Mouse (Mus musculus): ENCODE measurements around the gene Ykt6. TPM values are rescaled to one million over a fixed set of nuclear protein-coding genes. Genes with fewer than 3 reads are reported as not detected.

The Ykt6 gene
- polyA plus RNA-seq, 1 experiment from 2014 or later: 32.6 TPM

DNA sequence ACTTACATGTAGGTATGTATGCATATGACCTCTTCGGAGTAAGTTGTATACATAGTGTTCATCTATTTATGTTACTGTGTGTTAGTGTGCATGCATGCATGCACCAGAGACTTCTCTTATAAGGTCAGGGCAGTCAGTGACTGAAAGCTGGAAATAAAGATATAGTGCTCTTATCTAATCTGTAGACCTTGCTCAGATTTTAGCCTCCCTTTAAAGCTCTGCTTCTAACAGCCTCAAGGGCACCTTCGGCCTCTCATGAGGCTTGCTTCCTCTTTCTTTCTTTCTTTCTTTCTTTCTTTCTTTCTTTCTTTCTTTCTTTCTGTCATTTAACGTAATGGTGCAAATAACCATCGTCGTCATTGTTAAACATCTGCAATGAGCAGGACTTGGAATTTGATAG is 1.1 kb upstream of the Ykt6 start:
- Histone ChIP-seq H3K4me3 (ENCODE audit: low read depth, low read length) (no peak overlapping the region), H3K36me3 (ENCODE audit: control insufficient read depth, insufficient read depth, low read length) (0 out of 2 replicates have a peak, but pooled peaks cover 2% of the 10 kb centered on the region), H3K4me1 (ENCODE audit: control insufficient read depth, insufficient read depth, low read length) (peaks cover 10% of the 10 kb centered on the region), H3K9ac (ENCODE audit: low read length) (no peak overlapping the region), H3K4me2 (ENCODE audit: low read depth) (no peak overlapping the region), H3K27ac (ENCODE audit: low read depth, low read length) (no peak overlapping the region), H3K27me3 (ENCODE audit: control insufficient read depth, insufficient read depth, low read length) (no peaks in the 10 kb centered on the region), H3K9me3 (ENCODE audit: control insufficient read depth, low read length) (no peaks in the 10 kb centered on the region)
- ATAC-seq (ENCODE audit: insufficient read depth, low FRiP score, low TSS enrichment) (no peak), DNase-seq (ENCODE audit: low spot score) (no peak)
- 77% methylated on average over 5 of the region's 5 CpGs for WGBS

DNA sequence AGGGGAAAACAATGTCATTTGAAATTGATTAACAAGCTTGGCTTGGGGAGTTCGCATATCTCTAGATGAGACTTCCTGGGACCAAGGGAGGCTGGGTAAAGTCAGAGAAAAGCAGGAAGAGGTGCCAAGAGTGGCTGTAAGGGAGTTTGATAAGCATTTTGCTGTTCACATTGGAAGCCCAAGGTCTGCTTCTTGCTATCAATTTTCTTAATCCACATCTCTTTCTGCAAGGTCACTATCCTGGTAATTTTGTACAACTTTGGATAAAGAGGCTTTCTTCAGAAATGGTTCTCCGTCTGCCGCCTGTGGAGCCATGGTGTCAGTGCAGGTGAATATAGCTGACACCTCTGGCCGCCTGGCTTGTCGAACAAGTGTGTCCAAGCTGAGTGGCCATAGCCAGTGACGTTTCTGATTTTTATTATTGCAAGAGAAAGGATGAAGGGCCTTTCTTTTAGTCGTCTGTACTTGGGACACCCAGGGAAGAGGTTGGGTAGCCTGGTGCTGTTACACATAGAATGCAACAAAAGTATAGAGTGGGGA is 458 bp upstream of the Ykt6 start:
- Histone ChIP-seq H3K9me3 (ENCODE audit: control insufficient read depth, low read length) (no peaks in the 10 kb centered on the region), H3K4me1 (ENCODE audit: control insufficient read depth, insufficient read depth, low read length) (peaks cover 7% of the 10 kb centered on the region), H3K4me3 (ENCODE audit: low read depth, low read length) (peak overlapping the region; percentile 80), H3K36me3 (ENCODE audit: control insufficient read depth, insufficient read depth, low read length) (0 out of 2 replicates have a peak, but pooled peaks cover 2% of the 10 kb centered on the region), H3K4me2 (ENCODE audit: low read depth) (peak overlapping the region; percentile 85), H3K9ac (ENCODE audit: low read length) (peak overlapping the region; percentile 80), H3K27ac (ENCODE audit: low read depth, low read length) (peak overlapping the region; percentile 58), H3K27me3 (ENCODE audit: control insufficient read depth, insufficient read depth, low read length) (no peaks in the 10 kb centered on the region)
- DNase-seq (ENCODE audit: low spot score): peak; percentile 64
- ATAC-seq (ENCODE audit: insufficient read depth, low FRiP score, low TSS enrichment): peak; percentile 59
- 6% methylated on average over 7 of the region's 7 CpGs for WGBS

DNA sequence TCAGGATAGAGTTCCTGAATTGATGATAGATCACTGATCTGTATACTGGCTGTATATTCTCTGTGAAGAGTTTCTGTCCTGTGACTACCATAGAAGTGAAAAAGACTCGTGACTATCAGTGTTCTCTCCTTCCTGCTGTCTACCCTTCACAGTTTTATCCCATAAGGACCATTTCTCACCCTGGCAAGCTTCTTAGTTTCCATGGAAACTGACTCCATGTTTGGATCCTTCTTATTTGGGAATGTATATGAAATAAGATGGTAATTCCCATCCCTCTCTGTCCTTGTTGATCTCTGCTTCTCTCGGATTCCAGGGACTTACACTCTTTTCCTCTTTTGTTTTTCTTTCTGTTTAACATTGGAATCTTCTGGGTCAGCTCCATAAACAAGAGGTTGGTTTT is 4.6 kb downstream of the Ykt6 start:
- Histone ChIP-seq H3K9me3 (ENCODE audit: control insufficient read depth, low read length) (no peaks in the 10 kb centered on the region), H3K4me3 (ENCODE audit: low read depth, low read length) (no peak overlapping the region), H3K27ac (ENCODE audit: low read depth, low read length) (no peak overlapping the region), H3K4me1 (ENCODE audit: control insufficient read depth, insufficient read depth, low read length) (peaks cover 5% of the 10 kb centered on the region), H3K36me3 (ENCODE audit: control insufficient read depth, insufficient read depth, low read length) (peaks cover 20% of the 10 kb centered on the region), H3K4me2 (ENCODE audit: low read depth) (no peak overlapping the region), H3K9ac (ENCODE audit: low read length) (no peak overlapping the region), H3K27me3 (ENCODE audit: control insufficient read depth, insufficient read depth, low read length) (no peaks in the 10 kb centered on the region)
- DNase-seq (ENCODE audit: low spot score) (no peak), ATAC-seq (ENCODE audit: insufficient read depth, low FRiP score, low TSS enrichment) (no peak)
- 81% methylated on average over 2 of the region's 2 CpGs for WGBS

DNA sequence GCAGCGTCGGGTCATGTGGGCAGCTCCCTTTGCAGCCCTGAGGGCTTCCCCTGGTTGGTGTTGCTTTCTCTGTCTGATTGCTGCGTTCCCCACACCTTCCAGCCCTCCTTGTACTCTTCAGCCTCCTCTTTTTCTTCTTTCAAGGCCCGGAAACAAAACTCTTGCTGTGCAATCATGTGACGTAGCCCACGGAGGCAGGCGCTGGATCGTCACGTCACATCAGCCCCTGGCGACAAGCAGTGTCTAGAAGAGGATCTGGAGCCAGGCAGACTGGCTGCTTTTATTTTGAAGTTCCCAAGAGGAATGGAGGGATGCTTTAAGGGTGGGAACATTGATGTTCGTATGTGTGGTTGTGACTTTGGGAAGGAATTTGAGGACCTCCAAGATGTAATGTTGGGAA is 10.4 kb downstream of the Ykt6 start:
- Histone ChIP-seq H3K9ac (ENCODE audit: low read length) (no peak overlapping the region), H3K9me3 (ENCODE audit: control insufficient read depth, low read length) (no peaks in the 10 kb centered on the region), H3K27ac (ENCODE audit: low read depth, low read length) (no peak overlapping the region), H3K4me3 (ENCODE audit: low read depth, low read length) (no peak overlapping the region), H3K36me3 (ENCODE audit: control insufficient read depth, insufficient read depth, low read length) (peaks cover 24% of the 10 kb centered on the region), H3K4me1 (ENCODE audit: control insufficient read depth, insufficient read depth, low read length) (no peaks in the 10 kb centered on the region), H3K27me3 (ENCODE audit: control insufficient read depth, insufficient read depth, low read length) (no peaks in the 10 kb centered on the region), H3K4me2 (ENCODE audit: low read depth) (no peak overlapping the region)
- DNase-seq (ENCODE audit: low spot score) (no peak), ATAC-seq (ENCODE audit: insufficient read depth, low FRiP score, low TSS enrichment) (no peak)
- WGBS: 91% methylated on average over 11 of the region's 11 CpGs

DNA sequence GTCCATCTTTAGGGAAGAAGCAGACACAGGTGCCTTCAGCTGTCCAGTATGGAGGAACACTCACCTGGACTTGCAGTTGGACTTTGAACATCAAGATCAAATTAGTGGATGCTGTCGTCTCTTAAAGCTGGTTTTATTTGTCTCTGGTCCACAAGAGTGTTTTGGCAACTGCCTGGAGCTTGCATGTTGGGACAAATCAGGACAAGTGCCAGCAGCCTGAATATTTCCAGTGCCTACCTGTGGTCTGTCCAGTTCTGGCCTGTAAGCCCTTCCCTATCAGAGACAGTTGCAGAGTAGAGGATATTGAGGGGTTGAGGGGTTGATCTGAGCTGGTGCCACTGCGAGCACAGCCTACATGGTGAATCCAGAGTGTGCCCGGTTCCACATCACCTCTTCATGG is 11.3 kb downstream of the Ykt6 start:
- WGBS: 94% methylated on average over 3 of the region's 3 CpGs
- Histone ChIP-seq H3K27ac (ENCODE audit: low read depth, low read length) (no peak overlapping the region), H3K36me3 (ENCODE audit: control insufficient read depth, insufficient read depth, low read length) (peaks cover 19% of the 10 kb centered on the region), H3K9me3 (ENCODE audit: control insufficient read depth, low read length) (no peaks in the 10 kb centered on the region), H3K4me2 (ENCODE audit: low read depth) (no peak overlapping the region), H3K4me3 (ENCODE audit: low read depth, low read length) (no peak overlapping the region), H3K27me3 (ENCODE audit: control insufficient read depth, insufficient read depth, low read length) (no peaks in the 10 kb centered on the region), H3K9ac (ENCODE audit: low read length) (no peak overlapping the region), H3K4me1 (ENCODE audit: control insufficient read depth, insufficient read depth, low read length) (no peaks in the 10 kb centered on the region)
- DNase-seq (ENCODE audit: low spot score): no peak
- no peak for ATAC-seq (ENCODE audit: insufficient read depth, low FRiP score, low TSS enrichment)

DNA sequence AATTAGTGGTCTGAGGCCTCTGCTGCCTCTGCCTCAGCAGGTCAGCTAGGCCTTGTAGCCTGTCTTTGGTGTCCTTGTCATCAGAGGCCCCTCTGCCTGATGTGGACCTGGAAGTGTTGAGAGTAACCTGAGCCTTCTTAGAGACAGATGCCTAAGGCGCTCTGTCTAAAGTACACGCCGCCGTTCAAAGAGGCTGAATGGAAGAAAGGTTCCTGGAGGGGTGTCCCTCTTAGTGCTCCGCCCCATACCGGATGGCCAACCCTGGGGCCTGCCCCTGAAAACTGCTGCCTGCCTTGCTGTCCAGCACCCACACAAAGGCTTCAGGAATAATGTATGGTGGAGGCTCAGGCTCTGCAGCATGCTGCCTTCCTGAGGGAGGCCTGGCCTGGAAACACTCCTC is 12.7 kb downstream of the Ykt6 start:
- H3K9ac ChIP-seq (ENCODE audit: low read length): no peak overlapping the region
- peaks cover 13% of the 10 kb centered on the region for H3K36me3 ChIP-seq (ENCODE audit: control insufficient read depth, insufficient read depth, low read length)
- H3K4me2 ChIP-seq (ENCODE audit: low read depth): no peak overlapping the region
- H3K4me1 ChIP-seq (ENCODE audit: control insufficient read depth, insufficient read depth, low read length): no peaks in the 10 kb centered on the region
- H3K4me3 ChIP-seq (ENCODE audit: low read depth, low read length): no peak overlapping the region
- H3K27ac ChIP-seq (ENCODE audit: low read depth, low read length): no peak overlapping the region
- DNase-seq (ENCODE audit: low spot score) (no peak), ATAC-seq (ENCODE audit: insufficient read depth, low FRiP score, low TSS enrichment) (no peak)
- 76% methylated on average over 6 of the region's 6 CpGs for WGBS
- no peaks in the 10 kb centered on the region for H3K9me3 ChIP-seq (ENCODE audit: control insufficient read depth, low read length)
- H3K27me3 ChIP-seq (ENCODE audit: control insufficient read depth, insufficient read depth, low read length): no peaks in the 10 kb centered on the region

DNA sequence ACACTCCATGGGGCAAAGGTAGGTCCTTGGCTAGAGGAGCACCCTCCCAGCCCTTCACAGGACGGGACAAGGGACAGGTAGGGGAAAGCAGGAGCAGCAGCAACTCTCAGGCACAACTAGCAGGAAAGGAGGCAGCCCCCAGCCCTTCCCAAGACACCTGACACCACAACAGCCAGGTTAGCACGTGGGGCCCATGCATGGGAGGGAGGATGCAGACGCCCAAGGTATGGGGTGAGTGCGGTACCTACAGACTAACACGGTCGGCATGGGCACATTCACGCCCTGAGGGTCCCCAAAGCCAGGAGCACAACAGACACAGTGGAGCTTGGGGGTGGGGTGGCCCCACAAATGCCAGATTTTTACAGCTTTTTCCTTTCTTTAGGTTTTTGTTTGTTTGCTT is 15.7 kb downstream of the Ykt6 start:
- peaks cover 3% of the 10 kb centered on the region; the same call in 1 of the 2 replicates for H3K4me1 ChIP-seq (ENCODE audit: control insufficient read depth, insufficient read depth, low read length)
- H3K27ac ChIP-seq (ENCODE audit: low read depth, low read length): no peak overlapping the region
- no peak overlapping the region for H3K4me2 ChIP-seq (ENCODE audit: low read depth)
- H3K27me3 ChIP-seq (ENCODE audit: control insufficient read depth, insufficient read depth, low read length): no peaks in the 10 kb centered on the region
- DNase-seq (ENCODE audit: low spot score): no peak
- ATAC-seq (ENCODE audit: insufficient read depth, low FRiP score, low TSS enrichment): no peak
- WGBS: 59% methylated on average over 7 of the region's 7 CpGs
- H3K9ac ChIP-seq (ENCODE audit: low read length): no peak overlapping the region
- no peak overlapping the region for H3K4me3 ChIP-seq (ENCODE audit: low read depth, low read length)
- no peaks in the 10 kb centered on the region for H3K9me3 ChIP-seq (ENCODE audit: control insufficient read depth, low read length)
- H3K36me3 ChIP-seq (ENCODE audit: control insufficient read depth, insufficient read depth, low read length): peaks cover 6% of the 10 kb centered on the region

DNA sequence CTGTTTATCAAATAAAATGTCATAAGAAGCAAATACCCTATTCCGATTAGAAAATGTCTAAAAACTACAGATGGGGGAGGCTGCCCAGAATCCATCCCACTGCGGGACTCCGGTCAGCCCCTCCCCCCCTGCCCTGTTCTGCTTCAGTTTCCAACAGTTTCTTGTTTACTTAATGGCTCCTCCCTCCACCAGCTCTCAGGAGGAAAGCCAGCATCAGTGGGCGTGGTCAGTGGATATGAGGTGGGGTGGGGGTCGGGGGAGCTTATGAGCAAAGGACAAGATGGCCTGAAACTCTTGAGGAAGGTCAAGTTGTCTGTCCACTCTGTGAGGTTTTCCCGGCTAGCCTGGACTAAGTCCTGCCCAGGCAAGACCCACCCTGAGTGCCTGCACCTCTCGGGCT is 17.7 kb downstream of the Ykt6 start:
- Histone ChIP-seq H3K4me3 (ENCODE audit: low read depth, low read length) (no peak overlapping the region), H3K4me2 (ENCODE audit: low read depth) (no peak overlapping the region), H3K9ac (ENCODE audit: low read length) (no peak overlapping the region), H3K27ac (ENCODE audit: low read depth, low read length) (no peak overlapping the region), H3K9me3 (ENCODE audit: control insufficient read depth, low read length) (no peaks in the 10 kb centered on the region), H3K4me1 (ENCODE audit: control insufficient read depth, insufficient read depth, low read length) (peaks cover 3% of the 10 kb centered on the region; the same call in 1 of the 2 replicates), H3K36me3 (ENCODE audit: control insufficient read depth, insufficient read depth, low read length) (0 out of 2 replicates have a peak, but pooled peaks cover 2% of the 10 kb centered on the region), H3K27me3 (ENCODE audit: control insufficient read depth, insufficient read depth, low read length) (no peaks in the 10 kb centered on the region)
- ATAC-seq (ENCODE audit: insufficient read depth, low FRiP score, low TSS enrichment) (no peak), DNase-seq (ENCODE audit: low spot score) (no peak)
- WGBS: 51% methylated on average over 7 of the region's 7 CpGs

DNA sequence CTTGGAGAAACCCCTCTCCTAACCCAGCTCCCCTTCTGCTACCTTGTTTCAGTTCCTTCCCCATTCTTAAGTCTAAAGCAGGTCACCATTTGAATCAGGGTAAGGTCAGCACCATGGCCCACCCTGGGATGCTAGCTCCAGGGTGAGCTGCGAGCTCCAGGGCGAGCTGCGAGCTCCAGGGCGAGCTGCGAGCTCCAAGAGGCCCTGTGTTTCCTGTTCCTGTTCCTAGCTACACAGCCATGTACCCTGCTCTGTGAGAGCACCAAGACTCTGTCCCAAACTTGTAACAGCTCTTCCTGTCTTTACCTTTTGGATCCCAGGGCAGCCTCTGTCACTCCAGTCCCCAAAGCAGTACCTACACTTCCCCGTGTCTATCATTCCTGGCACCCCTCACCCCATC is 18.6 kb downstream of the Ykt6 start:
- DNase-seq (ENCODE audit: low spot score) (no peak), ATAC-seq (ENCODE audit: insufficient read depth, low FRiP score, low TSS enrichment) (no peak)
- H3K27ac ChIP-seq (ENCODE audit: low read depth, low read length): no peak overlapping the region
- no peaks in the 10 kb centered on the region for H3K9me3 ChIP-seq (ENCODE audit: control insufficient read depth, low read length)
- peaks cover 3% of the 10 kb centered on the region; the same call in 1 of the 2 replicates for H3K4me1 ChIP-seq (ENCODE audit: control insufficient read depth, insufficient read depth, low read length)
- H3K9ac ChIP-seq (ENCODE audit: low read length): no peak overlapping the region
- 85% methylated on average over 6 of the region's 6 CpGs for WGBS
- H3K36me3 ChIP-seq (ENCODE audit: control insufficient read depth, insufficient read depth, low read length): no peaks in the 10 kb centered on the region
- no peak overlapping the region for H3K4me2 ChIP-seq (ENCODE audit: low read depth)
- H3K4me3 ChIP-seq (ENCODE audit: low read depth, low read length): no peak overlapping the region
- H3K27me3 ChIP-seq (ENCODE audit: control insufficient read depth, insufficient read depth, low read length): no peaks in the 10 kb centered on the region
